Mouse (Mus musculus) CH12.LX (cell line): Measurements from ENCODE around the gene Nol10. TPM values are rescaled to one million over a fixed set of nuclear protein-coding genes. Genes with fewer than 3 reads are reported as not detected.

Source experiments
- DNase-seq: peaks from one replicate; pipeline ENCODE4 v3.0.0-alpha.2; 2013; ENCODE audit errors: extremely low read depth
- H3K27ac ChIP-seq: 2 replicates; pipeline ENCODE4 v1.5.1; 2012; ENCODE audit warnings: low read depth, mild to moderate bottlenecking, control low read depth, moderate library complexity; ENCODE audit not compliant: insufficient read depth
- H3K27me3 ChIP-seq: replicated peaks from 2 replicates; pipeline ENCODE3; 2012; ENCODE audit warnings: inconsistent platforms
- H3K36me3 ChIP-seq, 2 experiments: replicated peaks in 1 of 2; 2 replicates each; pipeline versions ENCODE3 to v1.6.1; 2012; ENCODE audit warnings: inconsistent platforms in 1 of 2, low read length in 1 of 2, mild to moderate bottlenecking in 1 of 2, mixed read lengths in 1 of 2, moderate library complexity in 1 of 2; ENCODE audit not compliant: control insufficient read depth in 1 of 2, insufficient read depth in 1 of 2
- H3K4me1 ChIP-seq, 2 experiments: 2 replicates each; pipeline ENCODE4 v1.6.1; 2012; ENCODE audit warnings: inconsistent platforms in 1 of 2, moderate library complexity in 1 of 2; ENCODE audit not compliant: insufficient read depth in 2 of 2, control insufficient read depth in 1 of 2
- H3K4me2 ChIP-seq: 2 replicates; pipeline ENCODE4 v1.6.1; 2012; ENCODE audit warnings: low read depth, mild to moderate bottlenecking, control low read depth; ENCODE audit not compliant: poor library complexity, insufficient read depth, severe bottlenecking
- H3K4me3 ChIP-seq, 3 experiments: fragments of 150-350 bp in 1 of 3; sonication (generic) in 1 of 3; replicated peaks in 1 of 3; 2 replicates each; pipeline versions ENCODE3 to v1.5.1; 2011 to 2012; ENCODE audit warnings: low read depth in 2 of 3, low read length in 2 of 3, mild to moderate bottlenecking in 2 of 3, moderate library complexity in 2 of 3, control low read depth in 1 of 3, improper control_type of control experiment in 1 of 3, inconsistent platforms in 1 of 3, mixed read lengths in 1 of 3; ENCODE audit not compliant: poor library complexity in 1 of 3
- H3K79me2 ChIP-seq: replicated peaks from 2 replicates; pipeline ENCODE4 v1.6.1; 2012; ENCODE audit warnings: mild to moderate bottlenecking, moderate library complexity; ENCODE audit not compliant: control insufficient read depth, poor library complexity, insufficient read depth, severe bottlenecking; ENCODE audit errors: extremely low read depth
- H3K9ac ChIP-seq: 2 replicates; pipeline ENCODE4 v1.6.1; 2012; ENCODE audit warnings: low read depth, mild to moderate bottlenecking, control low read depth, moderate library complexity; ENCODE audit not compliant: insufficient read depth
- H3K9me3 ChIP-seq: replicated peaks from 2 replicates; pipeline ENCODE3; 2012; ENCODE audit warnings: low read length, inconsistent platforms, mixed read lengths
- BHLHE40 ChIP-seq: IDR thresholded peaks from 2 replicates; pipeline ENCODE4 v1.6.1; 2011; ENCODE audit warnings: mild to moderate bottlenecking, low read depth, low read length, improper control_type of control experiment
- CHD2 ChIP-seq: IDR thresholded peaks from 2 replicates; pipeline ENCODE4 v1.6.1; 2011; ENCODE audit warnings: low read length, improper control_type of control experiment
- CTCF ChIP-seq, 2 experiments: IDR thresholded peaks in 1 of 2; conservative IDR thresholded peaks in 1 of 2; 2 replicates each; pipeline ENCODE4 v1.5.1; 2011 to 2012; ENCODE audit warnings: low read depth in 2 of 2, low read length in 2 of 2, improper control_type of control experiment in 1 of 2, inconsistent platforms in 1 of 2, mild to moderate bottlenecking in 1 of 2, moderate library complexity in 1 of 2
- E2F4 ChIP-seq: IDR thresholded peaks from 2 replicates; pipeline ENCODE4 v1.6.1; 2011; ENCODE audit warnings: low read depth, low read length, improper control_type of control experiment; ENCODE audit not compliant: insufficient replicate concordance
- ELF1 ChIP-seq: IDR thresholded peaks from 2 replicates; pipeline ENCODE4 v1.6.1; 2014; ENCODE audit warnings: low read depth, mild to moderate bottlenecking, inconsistent platforms, low read length, improper control_type of control experiment
- EP300 ChIP-seq: IDR thresholded peaks from 2 replicates; pipeline ENCODE4 v1.6.1; 2011; ENCODE audit warnings: low read length, improper control_type of control experiment
- HCFC1 ChIP-seq: IDR thresholded peaks from 2 replicates; pipeline ENCODE4 v1.6.1; 2012; ENCODE audit warnings: low read depth, mild to moderate bottlenecking, inconsistent platforms, low read length, improper control_type of control experiment
- IRF4 ChIP-seq: IDR thresholded peaks from 2 replicates; pipeline ENCODE4 v1.6.1; 2014; ENCODE audit warnings: low read depth, mild to moderate bottlenecking, inconsistent platforms, low read length, improper control_type of control experiment
- JUN ChIP-seq: IDR thresholded peaks from 2 replicates; pipeline ENCODE4 v1.6.1; 2011; ENCODE audit warnings: low read depth, mild to moderate bottlenecking, low read length, improper control_type of control experiment, moderate library complexity; ENCODE audit not compliant: insufficient read depth
- JUND ChIP-seq: conservative IDR thresholded peaks from 2 replicates; pipeline ENCODE4 v1.6.1; 2011; ENCODE audit warnings: low read depth, low read length, improper control_type of control experiment
- MAZ ChIP-seq: IDR thresholded peaks from 2 replicates; pipeline ENCODE4 v1.6.1; 2012; ENCODE audit warnings: low read depth, mild to moderate bottlenecking, inconsistent platforms, low read length, improper control_type of control experiment, moderate library complexity
- MXI1 ChIP-seq: IDR thresholded peaks from 2 replicates; pipeline ENCODE4 v1.6.1; 2011; ENCODE audit warnings: mild to moderate bottlenecking, low read depth, low read length, improper control_type of control experiment
- MYC ChIP-seq: IDR thresholded peaks from 2 replicates; pipeline ENCODE4 v1.6.1; 2011; ENCODE audit warnings: low read depth, mild to moderate bottlenecking, improper control_type of control experiment, low read length
- NRF1 ChIP-seq: IDR thresholded peaks from 2 replicates; pipeline ENCODE4 v1.6.1; 2014; ENCODE audit warnings: low read depth, mild to moderate bottlenecking, inconsistent platforms, low read length, improper control_type of control experiment, moderate library complexity
- PAX5 ChIP-seq: IDR thresholded peaks from 2 replicates; pipeline ENCODE4 v1.6.1; 2012; ENCODE audit warnings: low read length, inconsistent platforms, mixed read lengths
- POLR2A ChIP-seq: IDR thresholded peaks from 2 replicates; pipeline ENCODE4 v1.6.1; 2011; ENCODE audit warnings: low read depth, mild to moderate bottlenecking, improper control_type of control experiment, low read length
- RAD21 ChIP-seq: IDR thresholded peaks from 2 replicates; pipeline ENCODE4 v1.6.1; 2011; ENCODE audit warnings: low read depth, mild to moderate bottlenecking, low read length, improper control_type of control experiment, moderate library complexity
- SIN3A ChIP-seq: IDR thresholded peaks from 2 replicates; pipeline ENCODE4 v1.6.1; 2012; ENCODE audit warnings: low read length, improper control_type of control experiment, inconsistent platforms
- TBP ChIP-seq: conservative IDR thresholded peaks from 2 replicates; pipeline ENCODE4 v1.6.1; 2011; ENCODE audit warnings: low read depth, low read length, improper control_type of control experiment
- USF1 ChIP-seq: IDR thresholded peaks from 2 replicates; pipeline ENCODE4 v1.6.1; 2014; ENCODE audit warnings: low read depth, mild to moderate bottlenecking, inconsistent platforms, low read length, improper control_type of control experiment
- USF2 ChIP-seq: conservative IDR thresholded peaks from 2 replicates; pipeline ENCODE4 v1.6.1; 2011; ENCODE audit warnings: low read depth, low read length, improper control_type of control experiment
- ZC3H11A ChIP-seq: IDR thresholded peaks from 2 replicates; pipeline ENCODE4 v1.6.1; 2012; ENCODE audit warnings: low read depth, mild to moderate bottlenecking, inconsistent platforms, low read length, improper control_type of control experiment
- ZMIZ1 ChIP-seq: IDR thresholded peaks from 2 replicates; pipeline ENCODE4 v1.6.1; 2012; ENCODE audit warnings: low read depth, mild to moderate bottlenecking, inconsistent platforms, low read length, improper control_type of control experiment
- ZNF384 ChIP-seq: IDR thresholded peaks from 2 replicates; pipeline ENCODE4 v1.6.1; 2012; ENCODE audit warnings: low read depth, low read length, improper control_type of control experiment, inconsistent platforms
- dilution Hi-C: fragments of 300-500 bp; cut with MboI; formaldehyde crosslinking; loops from 2 replicates; pipeline ENCODE4 v1.14.3; 2020; ENCODE audit warnings: low sequenced_read_pairs; ENCODE audit not compliant: extremely low pct_unique_long_range_greater_than_20kb, extremely low pct_ligation_motif_present
- in situ Hi-C: fragments of 300-500 bp; cut with MboI; formaldehyde crosslinking; loops from 3 replicates; pipeline ENCODE4 v1.14.3; 2019; ENCODE audit warnings: low sequenced_read_pairs, low pct_ligation_motif_present, low pct_unique_long_range_greater_than_20kb, mixed read lengths
- polyA plus RNA-seq: library from polyadenylated mRNA; unstranded; fragments of >175 nt; gene quantifications from 2 replicates; pipeline ENCODE4 v1.2.1, GENCODE M21; 2012; ENCODE audit warnings: low read depth; ENCODE audit not compliant: insufficient read length
- total RNA-seq, 2 experiments: library from RNA; depleted of rRNA; stranded (reverse); fragments of 300-350 nt in 1 of 2; fragments of >200 nt in 1 of 2; gene quantifications; 2 replicates each; pipeline ENCODE4 v1.2.3; 2012 to 2014

The Nol10 gene
- total and polyA plus RNA-seq, 3 experiments = 10.9 to 65.8 (median 14.5) TPM

DNA sequence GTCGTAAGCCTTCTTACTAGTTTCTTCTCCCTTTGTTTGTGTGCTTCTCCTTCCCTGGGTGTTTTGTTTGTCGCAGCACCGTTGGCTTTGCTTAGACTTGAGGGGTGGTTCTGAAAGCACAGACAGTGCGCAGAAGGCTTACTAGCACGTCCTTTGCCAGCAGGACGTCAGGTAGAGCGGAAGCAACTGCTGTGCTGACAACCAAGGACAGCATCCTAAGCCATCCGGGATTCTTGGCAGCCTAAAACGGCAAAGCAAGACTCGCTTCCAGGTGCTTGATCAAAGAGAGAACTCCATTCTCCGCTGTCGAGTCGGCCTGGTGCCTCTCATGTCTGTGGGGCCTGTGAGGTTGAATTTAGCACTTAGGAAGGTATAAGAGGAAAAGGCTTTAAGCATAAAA, 44.9 kb downstream of the Nol10 start:
- no peaks in the 10 kb centered on the region for H3K9me3 ChIP-seq
- TF ChIP-seq POLR2A (no peak), CHD2 (no peak), HCFC1 (no peak), IRF4 (no peak), USF1 (no peak), ELF1 (no peak), EP300 (no peak), RAD21 (no peak), ZC3H11A (no peak), NRF1 (no peak), CTCF (conservative IDR thresholded peaks at IDR 0.05 in 1 of 2, IDR thresholded peaks at IDR 0.05 in 1 of 2; ENCODE audit: low read depth in 2 of 2, low read length in 2 of 2) (no peak)
- TF ChIP-seq, all 38 proteins: peak for 0
- no peak for DNase-seq
- peaks cover 14 to 32% of the 10 kb centered on the region in 2 experiments for H3K4me1 ChIP-seq
- H3K27ac ChIP-seq = no peak overlapping the region
- H3K4me2 ChIP-seq = no peak overlapping the region
- H3K27me3 ChIP-seq = no peaks in the 10 kb centered on the region
- in situ Hi-C loops (no loop called here), dilution Hi-C loops (no loop called here)
- H3K9ac ChIP-seq = no peak overlapping the region
- H3K36me3 ChIP-seq = peaks cover 18 to 61% of the 10 kb centered on the region in 2 experiments
- H3K4me3 ChIP-seq = no peak overlapping the region
- H3K79me2 ChIP-seq = no peaks in the 10 kb centered on the region

DNA sequence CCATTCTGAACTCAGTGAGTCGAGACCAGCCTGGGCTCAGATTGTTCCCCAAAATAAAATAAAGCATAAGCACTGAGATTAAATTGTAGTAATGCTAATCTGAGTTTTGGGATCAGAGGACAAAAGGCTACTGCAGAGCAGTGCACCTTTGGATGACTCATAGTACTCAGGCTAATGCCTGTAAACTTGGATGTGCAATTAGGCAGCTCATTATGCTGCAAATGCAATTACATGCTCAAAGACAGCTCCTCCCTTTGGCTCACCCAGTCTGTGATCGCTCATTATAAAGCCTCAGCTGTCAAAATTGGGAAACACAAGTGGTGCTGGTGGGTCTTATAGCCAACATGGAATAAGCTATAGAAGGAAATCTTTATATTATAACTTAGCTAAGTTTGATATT, 48.9 kb downstream of the Nol10 start:
- dilution Hi-C loops = no loop called here
- no peak overlapping the region for H3K27ac ChIP-seq
- H3K4me2 ChIP-seq = no peak overlapping the region
- TF ChIP-seq MAZ = no peak
- no peak for TF ChIP-seq TBP
- TF ChIP-seq MXI1 = no peak
- no peak for TF ChIP-seq E2F4
- no peak for TF ChIP-seq PAX5
- TF ChIP-seq IRF4 = no peak
- no peak for TF ChIP-seq ZC3H11A
- no peak for TF ChIP-seq ZNF384
- TF ChIP-seq USF2 = no peak
- TF ChIP-seq BHLHE40 = no peak
- TF ChIP-seq SIN3A = no peak
- TF ChIP-seq ZMIZ1 = no peak
- no peak for TF ChIP-seq ELF1
- TF ChIP-seq MYC = no peak
- no peak for TF ChIP-seq JUN
- TF ChIP-seq JUND = no peak
- no peak for TF ChIP-seq HCFC1
- TF ChIP-seq, all 38 proteins: peak for 0
- H3K27me3 ChIP-seq = no peaks in the 10 kb centered on the region
- in situ Hi-C loops = no loop called here
- no peak for DNase-seq
- H3K79me2 ChIP-seq = no peaks in the 10 kb centered on the region
- H3K9me3 ChIP-seq = no peaks in the 10 kb centered on the region
- peaks cover 22 to 77% of the 10 kb centered on the region in 2 experiments for H3K36me3 ChIP-seq
- no peak overlapping the region for H3K4me3 ChIP-seq
- no peak overlapping the region for H3K9ac ChIP-seq
- H3K4me1 ChIP-seq = peaks cover 0 to 7% of the 10 kb centered on the region in 2 experiments; a peak in 1 of 4 replicates
